Mouse (Mus musculus) hindbrain, postnatal 0 days (tissue): ENCODE results near the gene 4932414N04Rik. TPM values are rescaled to one million over a fixed set of nuclear protein-coding genes. Genes with fewer than 3 reads are reported as not detected.
"Not testable (repeated sequence)": the region's sequence is repeated elsewhere in the genome, so short reads cannot be mapped to it uniquely, and the experiment has no call there.

Experiments
- ATAC-seq: fragments of 200-750 bp; cut with Nextera tagmentation; 2 replicates; pipeline ENCODE4 v1.8.0; 2017; ENCODE audit warnings: mild to moderate bottlenecking, moderate TSS enrichment, moderate library complexity
- DNase-seq: peaks from one replicate; pipeline ENCODE4 v3.0.0-alpha.2; 2015; ENCODE audit warnings: low spot score
- H3K27ac ChIP-seq: fragments of 300-500 bp; sonication (generic); 2 replicates; pipeline ENCODE4 v1.5.1; 2014; ENCODE audit warnings: mild to moderate bottlenecking
- H3K27me3 ChIP-seq: fragments of 300-500 bp; sonication (generic); 2 replicates; pipeline ENCODE4 v1.6.1; 2014; ENCODE audit warnings: low read length, mixed read lengths; ENCODE audit not compliant: insufficient read depth
- H3K36me3 ChIP-seq: fragments of 300-500 bp; sonication (generic); 2 replicates; pipeline ENCODE4 v1.6.1; 2014; ENCODE audit warnings: low read length, mixed read lengths; ENCODE audit not compliant: insufficient read depth
- H3K4me1 ChIP-seq: fragments of 300-500 bp; sonication (generic); 2 replicates; pipeline ENCODE4 v1.6.1; 2014; ENCODE audit warnings: antibody characterized with exemption, low read length, mixed read lengths; ENCODE audit not compliant: insufficient read depth
- H3K4me2 ChIP-seq: fragments of 300-500 bp; sonication (generic); 2 replicates; pipeline ENCODE4 v1.6.1; 2014; ENCODE audit warnings: low read depth, mild to moderate bottlenecking, low read length, moderate library complexity, mixed read lengths
- H3K4me3 ChIP-seq: fragments of 300-500 bp; sonication (generic); 2 replicates; pipeline ENCODE4 v1.5.1; 2014; ENCODE audit warnings: low read length
- H3K9ac ChIP-seq: fragments of 300-500 bp; sonication (generic); replicated peaks from 2 replicates; pipeline ENCODE4 v1.6.1; 2014; ENCODE audit warnings: mild to moderate bottlenecking, low read length, moderate library complexity, mixed read lengths
- H3K9me3 ChIP-seq: fragments of 300-500 bp; sonication (generic); 2 replicates; pipeline ENCODE4 v1.6.1; 2016; ENCODE audit warnings: low read length, mixed read lengths
- CTCF ChIP-seq: IDR thresholded peaks from 2 replicates; pipeline ENCODE4 v1.5.1; 2016; ENCODE audit warnings: antibody characterized with exemption, control low read depth, low read depth
- WGBS: fragments of 180-500 bp; shearing (Covaris S2); extraction: QIAGEN DNeasy Blood & Tissue Kit; methylation state at CpG from one replicate; pipeline ENCODE4 v1.1.7; 2014; 5-methylcytosine and 5-hydroxymethylcytosine counted together
- polyA plus RNA-seq: library from polyadenylated mRNA; unstranded; fragments of >200 nt; fragmentation: Nextera tagmentation; extraction: Ambion mirVana; gene quantifications from 2 replicates; pipeline ENCODE4 v1.2.1, GENCODE M21; 2015
- total RNA-seq: library from RNA; depleted of rRNA; stranded (reverse); fragments of >200 nt; gene quantifications from 2 replicates; pipeline ENCODE4 v1.2.3, GENCODE M21; 2014

4932414N04Rik gene
- total and polyA plus RNA-seq, 2 experiments from 2014 or later, result not detected

GRCm38 (mm10) chr2:68767186-68767890, 111.1 kb downstream of the 4932414N04Rik start:
- Histone ChIP-seq H3K27ac (no peak overlapping the region), H3K36me3 (no peaks in the 10 kb centered on the region), H3K4me1 (no peaks in the 10 kb centered on the region), H3K9ac (no peak overlapping the region), H3K27me3 (no peaks in the 10 kb centered on the region), H3K9me3 (no peaks in the 10 kb centered on the region), H3K4me3 (no peak overlapping the region), H3K4me2 (no peak overlapping the region)
- DNase-seq, result peak; percentile 29
- 35% methylated on average over 6 of the region's 6 CpGs for WGBS
- TF ChIP-seq CTCF, result no peak
- peak; percentile 40; the same call in 1 of the 2 replicates for ATAC-seq

DNA sequence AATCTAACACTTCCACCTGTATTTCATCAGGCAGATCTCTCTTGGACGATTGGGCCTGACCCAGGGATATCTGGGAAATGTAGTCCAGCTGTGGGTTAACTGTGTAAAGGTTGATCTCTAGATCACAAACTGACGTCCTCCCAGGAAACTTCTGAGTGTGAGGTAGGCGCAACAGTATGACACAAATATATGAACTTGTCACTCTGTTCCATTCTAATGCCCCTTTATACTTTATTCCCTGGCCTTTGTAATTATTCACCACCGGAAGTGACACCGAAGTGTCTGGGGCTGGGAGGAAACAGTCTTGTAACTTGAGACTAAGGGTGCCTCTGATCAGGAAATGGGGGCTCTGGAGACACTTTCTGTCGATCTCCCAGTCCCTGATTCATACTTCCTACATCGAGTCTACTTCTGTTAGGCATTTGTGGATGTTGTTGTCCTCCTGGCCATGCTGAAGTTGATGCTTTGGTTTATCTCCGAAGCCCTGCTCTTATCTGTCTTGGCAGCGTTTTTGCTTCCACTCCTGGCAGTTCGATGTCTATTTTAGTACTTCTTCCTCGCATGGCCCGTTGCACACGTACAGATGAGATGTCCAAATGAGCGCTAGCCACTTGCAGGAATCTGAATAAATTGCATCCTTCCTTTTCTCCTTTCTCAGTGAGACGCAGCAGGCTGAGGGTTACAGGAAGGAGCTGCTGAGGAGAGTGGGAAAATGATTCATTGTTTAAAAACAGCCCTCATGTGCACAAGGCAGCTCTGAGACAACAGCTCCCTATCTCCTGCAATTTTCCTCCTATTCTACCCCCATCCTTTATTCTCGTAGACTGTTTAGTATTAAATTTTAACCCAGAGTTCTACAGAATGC, 126.2 kb downstream of the 4932414N04Rik start:
- 54% methylated on average over 16 of the region's 16 CpGs for WGBS
- Histone ChIP-seq H3K4me3 (no peak overlapping the region), H3K4me1 (no peaks in the 10 kb centered on the region), H3K27me3 (no peaks in the 10 kb centered on the region), H3K27ac (no peak overlapping the region), H3K9ac (no peak overlapping the region), H3K36me3 (no peaks in the 10 kb centered on the region), H3K4me2 (peak overlapping the region; percentile 37; the same call in 1 of the 2 replicates), H3K9me3 (no peaks in the 10 kb centered on the region)
- ATAC-seq (no peak), DNase-seq (no peak)
- no peak for TF ChIP-seq CTCF

DNA sequence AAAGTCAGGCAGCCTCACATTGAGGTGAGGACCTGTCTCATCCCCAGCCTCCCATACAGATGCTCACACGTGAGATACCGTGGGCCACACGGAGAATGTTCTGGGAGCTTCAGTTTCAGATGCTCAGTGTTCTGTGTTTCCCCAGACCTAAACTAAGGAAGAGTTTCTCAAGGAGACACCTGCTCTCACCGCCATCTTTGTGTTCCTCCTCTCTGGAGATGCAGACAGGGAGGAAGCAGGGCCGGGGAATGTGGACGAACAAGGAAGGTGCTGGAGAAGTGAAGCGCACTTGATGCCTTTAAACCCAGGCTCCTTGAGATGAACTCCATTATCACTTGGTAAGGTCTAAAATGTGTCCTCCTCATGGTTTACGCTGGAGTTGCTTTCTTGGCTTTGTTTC, 127.4 kb downstream of the 4932414N04Rik start:
- H3K9ac ChIP-seq, ATAC-seq: not testable (repeated sequence)

DNA sequence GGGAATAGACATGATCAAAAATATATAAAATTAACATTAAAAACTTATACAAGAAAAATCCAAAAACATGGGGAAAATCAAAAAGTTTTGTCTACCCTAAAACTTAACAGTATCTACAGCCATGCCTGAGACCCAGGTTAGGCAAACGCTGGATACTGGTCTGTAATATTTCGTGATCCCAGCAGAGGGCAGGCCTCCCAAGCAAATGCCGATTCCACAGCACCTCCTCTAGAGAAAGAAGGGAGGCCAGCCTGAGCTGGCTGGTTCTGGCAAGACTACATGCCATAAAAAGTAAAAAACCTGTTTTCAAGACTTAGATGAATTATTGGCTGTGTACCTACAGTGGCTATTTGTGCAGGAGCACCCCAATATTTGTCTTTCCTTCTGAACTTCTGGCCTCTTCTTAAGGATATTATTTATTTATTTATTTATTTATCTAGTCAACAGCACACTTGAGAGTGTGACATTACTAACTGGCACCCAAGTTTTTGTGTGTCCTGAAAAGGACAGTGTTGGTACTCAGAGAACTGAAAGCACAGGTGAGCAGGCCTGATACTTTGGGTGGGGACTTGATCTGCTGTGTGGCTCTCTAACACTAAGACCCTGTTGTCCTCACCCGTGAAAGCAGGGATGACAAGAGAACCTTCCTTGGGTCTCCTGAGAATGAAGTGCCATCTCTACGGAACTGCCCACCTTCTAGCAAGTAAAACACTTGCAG, 128.6 kb downstream of the 4932414N04Rik start:
- H3K9me3 ChIP-seq, result no peaks in the 10 kb centered on the region
- H3K27ac ChIP-seq, result no peak overlapping the region
- no peak overlapping the region for H3K4me3 ChIP-seq
- no peak overlapping the region for H3K4me2 ChIP-seq
- no peaks in the 10 kb centered on the region for H3K27me3 ChIP-seq
- 34% methylated on average over 5 of the region's 5 CpGs for WGBS
- ATAC-seq (peak; percentile 92), DNase-seq (peak; percentile 87)
- peak; percentile 90 for TF ChIP-seq CTCF
- no peak overlapping the region for H3K9ac ChIP-seq
- no peaks in the 10 kb centered on the region for H3K4me1 ChIP-seq
- H3K36me3 ChIP-seq, result no peaks in the 10 kb centered on the region

More for the DNA sequence above, 127.4 kb downstream of the 4932414N04Rik start:
- not testable (repeated sequence) for H3K4me2 ChIP-seq, H3K36me3 ChIP-seq, H3K27me3 ChIP-seq, H3K27ac ChIP-seq, H3K4me3 ChIP-seq, H3K9me3 ChIP-seq, DNase-seq, H3K4me1 ChIP-seq
- 91% methylated on average over 8 of the region's 8 CpGs for WGBS

GRCm38 (mm10) chr2:68787161-68787675, 130.9 kb downstream of the 4932414N04Rik start:
- Histone ChIP-seq H3K9me3 (no peaks in the 10 kb centered on the region), H3K27ac (no peak overlapping the region), H3K4me3 (no peak overlapping the region), H3K36me3 (no peaks in the 10 kb centered on the region), H3K9ac (no peak overlapping the region), H3K4me1 (no peaks in the 10 kb centered on the region), H3K27me3 (no peaks in the 10 kb centered on the region), H3K4me2 (no peak overlapping the region)
- DNase-seq (no peak), ATAC-seq (no peak)
- 52% methylated on average over 3 of the region's 3 CpGs for WGBS
- no peak for TF ChIP-seq CTCF

GRCm38 (mm10) chr2:68792296-68792695, 136.0 kb downstream of the 4932414N04Rik start:
- H3K9ac ChIP-seq, result no peak overlapping the region
- H3K4me2 ChIP-seq, result no peak overlapping the region
- DNase-seq (no peak), ATAC-seq (no peak)
- H3K4me1 ChIP-seq, result peaks cover 4% of the 10 kb centered on the region; the same call in 1 of the 2 replicates
- no peaks in the 10 kb centered on the region for H3K36me3 ChIP-seq
- no peaks in the 10 kb centered on the region for H3K9me3 ChIP-seq
- H3K4me3 ChIP-seq, result no peak overlapping the region
- TF ChIP-seq CTCF, result no peak
- no peaks in the 10 kb centered on the region for H3K27me3 ChIP-seq
- H3K27ac ChIP-seq, result no peak overlapping the region
- 92% methylated on average over 5 of the region's 5 CpGs for WGBS
